8 mouse cellular contexts compared by ENCODE assay signal in the genomic region with DNA sequence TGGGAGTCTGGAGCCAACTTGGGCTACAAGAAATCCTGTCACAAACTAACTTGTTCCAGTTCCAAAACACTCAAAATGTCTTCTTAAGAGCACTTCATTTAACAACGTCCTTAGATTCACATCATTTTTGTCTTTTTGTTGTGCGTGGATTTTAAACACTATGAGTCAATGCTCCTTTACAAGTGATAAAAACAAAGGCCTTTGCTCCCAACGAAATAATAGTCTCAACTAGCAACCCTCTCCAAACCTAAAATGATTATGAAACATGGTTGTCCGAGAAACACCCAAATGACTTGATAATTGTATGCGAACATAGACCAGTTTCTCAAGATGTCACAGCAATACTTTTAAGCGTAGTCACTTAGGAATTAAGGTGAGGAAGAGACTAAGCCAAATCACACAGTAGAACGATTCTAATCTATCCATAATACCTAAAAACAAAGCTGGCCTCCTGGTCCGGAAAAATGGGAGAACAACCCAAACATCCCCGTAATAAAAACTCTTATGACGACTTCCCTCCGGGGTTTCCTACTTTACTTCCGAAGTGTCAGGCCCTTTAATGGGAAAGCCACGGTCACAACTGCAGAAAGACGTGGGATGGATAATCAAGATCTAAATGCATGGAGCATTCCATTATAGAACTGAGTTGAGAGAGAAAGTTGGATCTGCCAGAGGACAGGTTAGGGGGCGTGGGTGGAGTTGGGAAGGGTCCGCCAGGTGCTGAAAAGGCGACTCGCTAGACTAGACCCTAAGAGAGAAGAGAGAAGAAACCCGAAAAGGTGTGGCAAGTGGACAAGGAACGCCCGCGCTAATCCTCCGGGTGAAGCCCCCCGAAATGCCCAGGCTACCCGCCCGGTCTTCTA. TPM values are rescaled to one million over a fixed set of nuclear protein-coding genes. Genes with fewer than 3 reads are reported as not detected.
DNase-seq lines count a peak whose midpoint lies in the region; ATAC-seq and TF ChIP-seq lines count a peak whose summit lies in the region.

No protein-coding gene starts in this region.

- peak overlapping the region; percentile 73 for H3K4me2 ChIP-seq in forebrain, embryonic 11.5 days (ENCODE audit: low read depth, low read length, severe bottlenecking)
- peak overlapping the region; percentile 58 for H3K4me2 ChIP-seq in limb, embryonic 15.5 days
- H3K4me2 ChIP-seq in neural tube, embryonic 15.5 days = peak overlapping the region; percentile 68

- H3K4me1 ChIP-seq in kidney, adult 2 months (ENCODE audit: control insufficient read depth, insufficient read depth, low read length) = 0 out of 2 replicates have a peak, but pooled peaks cover 3% of the 10 kb centered on the region
- 0 out of 2 replicates have a peak, but pooled peaks cover 2% of the 10 kb centered on the region for H3K4me1 ChIP-seq in forebrain, embryonic 11.5 days (replicated peaks; ENCODE audit: control insufficient read depth, insufficient read depth, low read length)
- peaks cover 10% of the 10 kb centered on the region; the same call in 1 of the 2 replicates for H3K4me1 ChIP-seq in limb, embryonic 15.5 days
- peaks cover 16% of the 10 kb centered on the region for H3K4me1 ChIP-seq in neural tube, embryonic 15.5 days

- peak overlapping the region; percentile 22; the same call in 1 of the 2 replicates for H3K27ac ChIP-seq in kidney, adult 2 months (ENCODE audit: insufficient read depth, low read depth, low read length)
- no peak overlapping the region for H3K27ac ChIP-seq in forebrain, embryonic 11.5 days (ENCODE audit: low read depth, low read length)
- H3K27ac ChIP-seq in limb, embryonic 15.5 days = peak overlapping the region; percentile 87
- H3K27ac ChIP-seq in neural tube, embryonic 15.5 days (replicated peaks) = peak overlapping the region; percentile 80

- whole genome bisulfite sequencing in kidney, adult 2 months = 9% methylated on average over 25 of the region's 26 CpGs
- 14% methylated on average over 26 of the region's 26 CpGs for WGBS in forebrain, embryonic 11.5 days
- WGBS in limb, embryonic 15.5 days = 12% methylated on average over 26 of the region's 26 CpGs
- 14% methylated on average over 26 of the region's 26 CpGs for WGBS in neural tube, embryonic 15.5 days

- H3K36me3 ChIP-seq in kidney, adult 2 months (ENCODE audit: control insufficient read depth, insufficient read depth, low read length) = no peaks in the 10 kb centered on the region
- H3K36me3 ChIP-seq in forebrain, embryonic 11.5 days (ENCODE audit: control insufficient read depth, insufficient read depth, low read length) = no peaks in the 10 kb centered on the region
- H3K36me3 ChIP-seq in limb, embryonic 15.5 days = no peaks in the 10 kb centered on the region
- H3K36me3 ChIP-seq in neural tube, embryonic 15.5 days = no peaks in the 10 kb centered on the region

- TF ChIP-seq POLR2A in kidney, adult 2 months (IDR thresholded peaks at IDR 0.05; ENCODE audit: low read depth, low read length) = no peak

- peak; percentile 25 for DNase-seq in kidney, adult 2 months
- no peak for DNase-seq in kidney, postnatal 10 days
- DNase-seq in MEL-GATA-1-ER (ENCODE audit: extremely low read depth, low read depth) = peak; percentile 33
- no peak for DNase-seq in forebrain, embryonic 11.5 days (ENCODE audit: low spot score)
- no peak for DNase-seq in urinary bladder, postnatal 14 days (ENCODE audit: low spot score)
- no peak for DNase-seq in cerebellum, postnatal 10 days

- ATAC-seq in forebrain, embryonic 11.5 days (replicated peaks; ENCODE audit: low FRiP score) = no peak
- ATAC-seq in limb, embryonic 15.5 days (ENCODE audit: insufficient number of reproducible peaks, low FRiP score, low TSS enrichment, low read depth) = no peak
- no peak; the same call in 1 of the 2 replicates for ATAC-seq in neural tube, embryonic 15.5 days (ENCODE audit: low FRiP score)

- no peaks in the 10 kb centered on the region for H3K27me3 ChIP-seq in kidney, adult 2 months (replicated peaks; ENCODE audit: control insufficient read depth, insufficient read depth, low read length)
- no peaks in the 10 kb centered on the region for H3K27me3 ChIP-seq in forebrain, embryonic 11.5 days (ENCODE audit: control insufficient read depth, insufficient read depth, low read length)
- no peaks in the 10 kb centered on the region for H3K27me3 ChIP-seq in limb, embryonic 15.5 days
- H3K27me3 ChIP-seq in neural tube, embryonic 15.5 days (replicated peaks) = no peaks in the 10 kb centered on the region

- peak overlapping the region; percentile 72 for H3K4me3 ChIP-seq in kidney, adult 2 months (ENCODE audit: insufficient read depth, low read depth, low read length)
- H3K4me3 ChIP-seq in forebrain, embryonic 11.5 days (ENCODE audit: low read depth, low read length) = peak overlapping the region; percentile 70
- H3K4me3 ChIP-seq in limb, embryonic 15.5 days = peak overlapping the region; percentile 91
- peak overlapping the region; percentile 91 for H3K4me3 ChIP-seq in neural tube, embryonic 15.5 days (replicated peaks)

- H3K9me3 ChIP-seq in forebrain, embryonic 11.5 days (ENCODE audit: control insufficient read depth, low read length) = no peaks in the 10 kb centered on the region
- no peaks in the 10 kb centered on the region for H3K9me3 ChIP-seq in limb, embryonic 15.5 days
- no peaks in the 10 kb centered on the region for H3K9me3 ChIP-seq in neural tube, embryonic 15.5 days (replicated peaks)

- H3K9ac ChIP-seq in forebrain, embryonic 11.5 days (ENCODE audit: low read length) = peak overlapping the region; percentile 86
- H3K9ac ChIP-seq in limb, embryonic 15.5 days = peak overlapping the region; percentile 85
- H3K9ac ChIP-seq in neural tube, embryonic 15.5 days (replicated peaks) = peak overlapping the region; percentile 83

- TF ChIP-seq CTCF in kidney, adult 2 months (conservative IDR thresholded peaks at IDR 0.05; ENCODE audit: insufficient read depth, insufficient read length, low read depth, low read length) = no peak

RNA-seq across cellular contexts. Expression of a gene that starts 0.7 kb away (rescaled TPM):
- 3.7 and 5.5 TPM in 2 replicates for polyA plus RNA-seq in kidney, adult 2 months (2012; rRNA removed)
- 15.6 and 18.5 TPM in 2 replicates for polyA plus RNA-seq in forebrain, embryonic 11.5 days (2014; fragmentation: Nextera tagmentation; extraction: Ambion mirVana)
- polyA plus RNA-seq in limb, embryonic 15.5 days (2015; fragmentation: Nextera tagmentation; extraction: Ambion mirVana) = 12.7 and 16.0 TPM in 2 replicates
- 9.8 and 12.5 TPM in 2 replicates for polyA plus RNA-seq in neural tube, embryonic 15.5 days (2015; fragmentation: Nextera tagmentation; extraction: Ambion mirVana)

RNA-seq across cellular contexts. Expression of a gene that starts 18.5 kb away (rescaled TPM):
- 3.6 and 5.1 TPM in 2 replicates for polyA plus RNA-seq in kidney, adult 2 months (2012; rRNA removed)
- 45.0 and 46.1 TPM in 2 replicates for polyA plus RNA-seq in forebrain, embryonic 11.5 days (2014; fragmentation: Nextera tagmentation; extraction: Ambion mirVana)
- 23.2 and 24.2 TPM in 2 replicates for polyA plus RNA-seq in limb, embryonic 15.5 days (2015; fragmentation: Nextera tagmentation; extraction: Ambion mirVana)
- 28.9 and 29.0 TPM in 2 replicates for polyA plus RNA-seq in neural tube, embryonic 15.5 days (2015; fragmentation: Nextera tagmentation; extraction: Ambion mirVana)

RNA-seq across cellular contexts. Expression of a gene that starts 44.2 kb away (rescaled TPM):
- polyA plus RNA-seq in kidney, adult 2 months (2012; rRNA removed) = 4.0 and 4.2 TPM in 2 replicates
- polyA plus RNA-seq in forebrain, embryonic 11.5 days (2014; fragmentation: Nextera tagmentation; extraction: Ambion mirVana) = 16.7 and 16.9 TPM in 2 replicates
- polyA plus RNA-seq in limb, embryonic 15.5 days (2015; fragmentation: Nextera tagmentation; extraction: Ambion mirVana) = 32.5 and 37.7 TPM in 2 replicates
- polyA plus RNA-seq in neural tube, embryonic 15.5 days (2015; fragmentation: Nextera tagmentation; extraction: Ambion mirVana) = 23.8 and 25.0 TPM in 2 replicates

Comparison
In these comparisons a context has a peak if more than half of its experiments do, and no peak if none do; other contexts are left out.
1. DNase-seq: peak in kidney, adult 2 months (single experiment) and MEL-GATA-1-ER (single experiment); none in kidney, postnatal 10 days (single experiment), forebrain, embryonic 11.5 days (single experiment), urinary bladder, postnatal 14 days (single experiment) and cerebellum, postnatal 10 days (0 of 2).
2. Peak in every context shown above with its lines, with median percentiles within 50 percentile points of each other: H3K4me3 ChIP-seq, H3K4me2 ChIP-seq and H3K9ac ChIP-seq.